Comparison of ENCODE assay signal across 8 mouse cellular contexts in genomic region chr8:110687726-110688125, GRCm38 (mm10). TPM values are rescaled to one million over a fixed set of nuclear protein-coding genes. Genes with fewer than 3 reads are reported as not detected.
DNase-seq lines count a peak whose midpoint lies in the region; ATAC-seq and TF ChIP-seq lines count a peak whose summit lies in the region.

No protein-coding gene starts in this region.

- peak; percentile 68 for DNase-seq in layer of hippocampus, adult 11-12 months (ENCODE audit: low spot score)
- DNase-seq in layer of hippocampus, adult 9-10 months (ENCODE audit: low spot score) = no peak
- DNase-seq in cerebellum, postnatal 10 days = peak; percentile 78 to 84
- peak; percentile 90 to 92 for DNase-seq in heart, adult 9 months (ENCODE audit: low spot score in 2 of 2)
- DNase-seq in layer of hippocampus, adult 8-10 months (ENCODE audit: low spot score in 2 of 2) = peak; percentile 64 to 72
- DNase-seq in ovary, postnatal 36 days (ENCODE audit: low spot score) = peak; percentile 57
- no peak for DNase-seq in embryo, embryonic 10.5 days (ENCODE audit: low spot score)
- no peak for DNase-seq in liver, postnatal 0 days

- TF ChIP-seq CTCF in liver, postnatal 0 days (IDR thresholded peaks at IDR 0.05; ENCODE audit: low read depth) = no peak

- ATAC-seq in liver, postnatal 0 days = no peak

- peaks cover 28% of the 10 kb centered on the region for H3K36me3 ChIP-seq in liver, postnatal 0 days (replicated peaks; ENCODE audit: insufficient read depth, low read length)

- H3K27ac ChIP-seq in liver, postnatal 0 days (ENCODE audit: low read depth) = no peak overlapping the region

- 82% methylated on average over 5 of the region's 5 CpGs for WGBS in liver, postnatal 0 days (ENCODE audit: insufficient replicate concordance)

- H3K27me3 ChIP-seq in liver, postnatal 0 days (ENCODE audit: insufficient read depth, low read length) = no peaks in the 10 kb centered on the region

- no peak overlapping the region for H3K4me3 ChIP-seq in liver, postnatal 0 days (ENCODE audit: low read depth, low read length)

- H3K4me1 ChIP-seq in liver, postnatal 0 days (ENCODE audit: insufficient read depth) = no peaks in the 10 kb centered on the region

- no peak overlapping the region for H3K4me2 ChIP-seq in liver, postnatal 0 days (ENCODE audit: low read depth, low read length)

- no peaks in the 10 kb centered on the region for H3K9me3 ChIP-seq in liver, postnatal 0 days (ENCODE audit: low read length)

- no peak for TF ChIP-seq EP300 in liver, postnatal 0 days (IDR thresholded peaks at IDR 0.05; ENCODE audit: low read depth)

- no peak overlapping the region for H3K9ac ChIP-seq in liver, postnatal 0 days (replicated peaks)

RNA-seq across cellular contexts. Expression of gene Mtss1l, which starts 33.5 kb away (rescaled TPM):
- total RNA-seq in layer of hippocampus, adult 8-10 months (2022) = 100 to 1,000 TPM; 209 to 246 (median 223) TPM
- polyA plus RNA-seq in liver, postnatal 0 days (2015; fragmentation: Nextera tagmentation; extraction: Ambion mirVana) = 0.95 and 1.2 TPM in 2 replicates

Comparison
In these comparisons a context has a peak if more than half of its experiments do, and no peak if none do; other contexts are left out.
1. DNase-seq: peak in layer of hippocampus, adult 11-12 months (single experiment), cerebellum, postnatal 10 days (2 of 2), heart, adult 9 months (2 of 2), layer of hippocampus, adult 8-10 months (2 of 2) and ovary, postnatal 36 days (single experiment); none in layer of hippocampus, adult 9-10 months (single experiment), embryo, embryonic 10.5 days (single experiment) and liver, postnatal 0 days (single experiment).